Mouse (Mus musculus) lung, postnatal 4 days (tissue): Measurements from ENCODE around the gene Aqp5.

Source experiments
- DNase-seq, 2 experiments: peaks; one replicate each; pipeline ENCODE4 v3.0.0; 2021

Gene Aqp5

DNA sequence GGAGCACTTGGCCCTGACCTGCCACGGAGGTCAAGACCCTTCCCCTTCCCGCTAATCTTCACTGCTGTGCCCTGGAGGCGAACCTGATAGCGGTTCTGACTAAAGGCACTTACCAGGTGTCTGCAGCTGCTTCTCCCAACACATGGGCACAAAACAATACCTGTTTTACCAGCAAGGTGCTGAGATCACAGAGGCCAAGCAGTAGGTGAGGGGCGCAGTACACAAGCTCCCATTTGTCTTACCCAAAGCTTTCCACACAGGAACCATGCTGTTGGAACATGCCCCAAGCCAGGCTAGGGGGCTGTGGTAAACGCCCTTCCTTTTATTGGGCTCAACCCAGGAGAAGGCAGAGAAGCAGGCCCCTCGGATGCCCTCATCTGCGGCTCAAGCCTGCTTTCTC is 7.0 kb downstream of the Aqp5 start:
- DNase-seq, result no peak

- no peak for DNase-seq
Measured at GRCm38 (mm10) chr15:99599245-99600070, 8.9 kb downstream of the Aqp5 start.

DNA sequence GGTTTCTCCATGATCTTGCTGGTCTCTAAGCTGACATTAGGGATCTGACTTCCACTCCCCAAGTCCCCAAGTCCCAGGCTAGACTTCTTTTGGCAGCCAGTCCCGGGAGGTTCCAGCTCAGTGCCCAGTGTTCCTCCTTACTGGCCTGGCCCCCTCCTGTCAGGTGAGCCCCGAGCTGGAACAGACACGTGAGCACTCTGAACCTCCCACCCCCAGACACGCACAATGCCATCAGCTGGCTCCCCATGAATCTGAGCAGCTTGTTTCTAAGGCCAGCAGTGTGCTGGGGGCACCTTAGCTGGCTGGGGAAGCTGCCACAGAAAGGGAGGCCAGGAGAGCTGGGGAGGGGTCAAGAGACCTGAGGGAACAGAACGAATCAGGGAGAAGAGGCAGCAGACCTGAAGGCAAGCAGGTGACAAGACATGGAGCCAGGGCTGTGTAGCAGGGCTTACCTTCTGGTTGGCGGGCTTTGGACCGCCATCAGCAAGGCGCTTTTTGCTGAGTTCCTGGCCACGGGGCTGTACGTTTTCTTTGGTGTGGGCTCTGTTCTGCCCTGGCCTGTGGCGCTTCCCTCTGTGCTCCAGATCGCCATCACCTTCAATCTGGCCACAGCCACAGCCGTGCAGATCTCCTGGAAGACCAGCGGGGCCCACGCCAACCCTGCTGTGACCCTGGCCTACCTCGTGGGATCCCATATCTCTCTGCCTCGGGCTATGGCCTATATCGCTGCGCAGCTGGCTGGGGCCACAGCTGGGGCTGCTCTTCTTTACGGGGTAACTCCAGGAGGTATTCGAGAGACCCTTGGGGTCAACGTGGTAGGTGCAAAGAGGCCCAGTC is 10.6 kb downstream of the Aqp5 start, which contains the start of gene Aqp6:
TSS of gene Aqp6 (plus strand) at position 415 of the 837 bp plus-strand sequence.
- no peak for DNase-seq

- DNase-seq, result no peak
Measured at GRCm38 (mm10) chr15:99601823-99602120, 11.2 kb downstream of the Aqp5 start.

DNA sequence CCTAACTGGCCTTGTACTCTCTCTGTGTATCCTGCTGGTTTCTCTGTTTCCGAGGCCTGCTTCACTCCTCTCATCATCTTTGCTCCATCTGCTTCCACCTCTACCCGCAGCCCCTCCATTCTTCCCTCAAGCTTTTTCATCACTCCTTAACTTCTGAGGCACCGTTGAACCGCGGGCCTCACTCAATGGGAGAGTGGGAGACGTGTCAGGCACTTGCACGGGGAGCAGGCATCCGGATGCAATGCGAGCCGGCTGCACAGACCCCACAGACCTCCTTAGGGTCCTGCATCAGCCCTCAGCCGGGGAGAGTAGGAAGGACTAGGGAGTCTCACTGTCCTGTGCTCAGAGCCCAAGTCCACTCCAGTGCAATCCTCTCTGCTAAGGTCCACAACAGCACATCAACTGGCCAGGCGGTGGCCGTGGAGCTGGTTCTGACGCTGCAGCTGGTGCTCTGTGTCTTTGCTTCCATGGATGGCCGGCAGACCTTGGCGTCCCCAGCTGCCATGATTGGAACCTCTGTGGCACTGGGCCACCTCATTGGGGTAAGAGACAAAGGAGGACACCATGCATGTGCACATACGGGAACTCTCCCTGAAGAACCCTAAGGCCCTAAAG is 11.7 kb downstream of the Aqp5 start:
- DNase-seq, result no peak

DNA sequence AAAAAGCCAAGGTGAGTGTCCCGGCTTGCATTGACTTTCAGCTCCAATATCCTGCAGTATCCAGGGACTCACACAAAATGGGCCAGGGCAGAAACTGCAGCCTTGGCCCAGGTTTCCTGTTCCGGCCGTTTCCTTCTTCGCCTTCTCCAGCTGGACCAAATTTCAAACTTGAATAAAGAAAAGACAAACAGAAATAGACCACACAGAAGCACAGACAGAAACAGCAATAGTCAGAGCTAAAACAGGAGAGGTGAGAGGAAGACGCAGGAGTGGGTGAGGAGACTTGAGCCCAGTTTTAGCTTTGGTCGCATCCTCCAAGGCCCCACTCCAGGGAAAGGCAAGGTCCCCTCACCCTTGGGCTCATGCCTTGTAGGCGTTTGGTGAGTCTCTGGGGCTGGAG is 12.6 kb downstream of the Aqp5 start:
- DNase-seq, result no peak

- no peak for DNase-seq
Measured at GRCm38 (mm10) chr15:99605595-99605994, 15.0 kb downstream of the Aqp5 start.

DNA sequence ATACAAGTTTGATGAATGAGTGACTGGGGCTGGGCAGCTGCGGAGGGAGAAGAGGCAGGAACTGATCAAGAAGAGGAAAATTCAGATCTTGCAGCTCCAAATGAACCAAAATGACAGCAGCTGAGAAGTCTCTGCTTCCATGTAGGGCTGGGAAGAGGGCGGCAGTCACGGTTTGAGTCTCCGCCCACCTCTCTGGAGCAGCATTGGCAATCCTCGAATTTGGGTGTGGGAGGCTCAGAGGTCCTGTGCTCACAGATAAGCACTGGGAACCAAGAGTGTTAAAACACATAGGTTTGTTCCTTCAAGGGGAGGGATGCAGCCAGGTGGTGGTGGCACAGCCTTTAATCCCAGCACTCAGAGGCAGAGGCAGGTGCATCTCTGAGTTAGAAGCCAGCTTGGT is 15.9 kb downstream of the Aqp5 start:
- no peak for DNase-seq

GRCm38 (mm10) chr15:99607388-99608113 is 17.0 kb downstream of the Aqp5 start:
- DNase-seq, result no peak

- no peak for DNase-seq
Measured at GRCm38 (mm10) chr15:99608382-99609125, 18.0 kb downstream of the Aqp5 start.

- DNase-seq, result no peak
Measured at GRCm38 (mm10) chr15:99611563-99611962, 21.0 kb downstream of the Aqp5 start.

- DNase-seq, result peak in 1 of 2 experiments; percentile 65
Measured at GRCm38 (mm10) chr15:99614273-99614672, 23.7 kb downstream of the Aqp5 start.

DNA sequence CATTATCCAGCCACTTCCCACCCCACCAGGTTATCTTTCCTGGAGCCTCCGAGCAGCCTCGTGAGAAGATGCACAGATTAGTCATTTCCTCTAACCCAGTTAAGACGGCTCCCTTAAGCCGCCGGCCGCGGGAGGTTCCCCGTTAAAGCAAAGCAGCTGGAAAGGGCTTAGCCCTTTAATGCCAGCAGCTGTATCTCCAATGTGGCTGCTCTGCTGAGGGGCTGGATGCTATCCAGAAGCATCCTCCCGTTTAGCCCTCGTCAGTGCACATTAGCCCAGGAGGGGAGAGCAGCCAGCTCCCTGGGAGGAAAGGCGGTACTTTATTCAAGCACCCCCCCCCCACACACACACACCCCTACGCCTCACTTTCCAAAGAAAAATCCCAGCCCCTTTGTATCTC is 24.2 kb downstream of the Aqp5 start:
- DNase-seq, result peak; percentile 34 to 72

- DNase-seq, result peak; percentile 44 to 77
Measured at GRCm38 (mm10) chr15:99615246-99615645, 24.7 kb downstream of the Aqp5 start.

GRCm38 (mm10) chr15:99618595-99618994 is 28.0 kb downstream of the Aqp5 start:
- no peak for DNase-seq

DNA sequence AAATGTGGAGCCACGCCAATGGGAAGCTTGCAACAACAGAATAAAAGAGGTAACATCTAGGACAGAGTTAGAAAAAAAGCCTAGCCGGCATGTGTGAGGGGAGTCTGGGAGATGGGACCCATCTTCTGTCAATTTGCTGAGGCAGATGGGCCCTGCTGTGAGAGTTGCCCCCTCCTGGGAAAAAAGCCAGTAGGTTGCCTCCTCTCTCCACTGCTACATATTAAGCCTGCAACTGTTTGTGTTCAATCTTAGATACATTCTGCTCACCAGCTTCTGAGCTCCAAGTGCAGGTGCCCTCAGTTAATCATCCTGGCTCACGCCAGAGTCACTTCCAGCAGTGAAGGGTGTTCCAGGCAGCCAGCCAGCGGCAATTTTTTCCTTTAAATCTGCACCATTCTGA is 29.2 kb downstream of the Aqp5 start:
- DNase-seq, result no peak

DNA sequence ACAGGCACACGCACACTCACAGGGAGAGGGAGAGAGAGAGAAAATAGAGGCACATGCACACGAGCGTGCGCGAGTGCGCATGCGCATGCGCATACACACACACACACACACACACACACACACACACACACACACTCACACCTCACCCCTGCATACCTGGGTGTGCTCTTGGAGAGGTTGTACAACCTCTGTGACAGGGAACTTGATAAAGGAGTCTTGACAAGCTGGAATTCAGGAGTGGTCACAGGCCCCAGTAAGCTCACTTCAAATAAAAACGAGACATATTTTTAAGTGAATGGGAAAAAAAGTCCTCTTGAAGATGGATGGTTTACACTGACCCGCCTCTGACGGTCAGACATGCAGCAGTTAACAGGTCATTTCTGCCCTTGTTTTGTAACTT is 31.5 kb downstream of the Aqp5 start:
- DNase-seq, result no peak

DNA sequence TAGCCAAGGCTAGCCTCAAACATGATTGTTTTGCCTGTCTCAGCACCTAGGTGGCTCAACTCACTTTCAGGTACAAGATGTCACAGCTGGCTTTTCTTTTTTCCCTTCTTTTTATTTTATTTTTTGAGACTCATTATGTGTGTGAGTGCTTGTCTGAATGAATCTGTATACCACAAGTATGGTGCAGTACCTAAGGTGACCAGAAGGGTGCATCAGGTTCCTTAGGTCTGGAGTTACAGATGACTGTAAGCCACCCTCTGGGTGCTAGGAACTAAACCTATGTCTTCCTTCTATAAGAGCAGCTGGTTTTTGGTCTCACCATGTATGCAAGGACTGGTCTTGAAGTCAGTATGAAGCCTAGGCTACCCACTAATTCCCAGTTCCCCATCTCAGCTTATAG is 41.0 kb downstream of the Aqp5 start:
- DNase-seq, result no peak

GRCm38 (mm10) chr15:99634702-99635101 is 44.1 kb downstream of the Aqp5 start:
- DNase-seq, result no peak

- DNase-seq, result no peak
Measured at GRCm38 (mm10) chr15:99637405-99638123, 47.0 kb downstream of the Aqp5 start.

DNA sequence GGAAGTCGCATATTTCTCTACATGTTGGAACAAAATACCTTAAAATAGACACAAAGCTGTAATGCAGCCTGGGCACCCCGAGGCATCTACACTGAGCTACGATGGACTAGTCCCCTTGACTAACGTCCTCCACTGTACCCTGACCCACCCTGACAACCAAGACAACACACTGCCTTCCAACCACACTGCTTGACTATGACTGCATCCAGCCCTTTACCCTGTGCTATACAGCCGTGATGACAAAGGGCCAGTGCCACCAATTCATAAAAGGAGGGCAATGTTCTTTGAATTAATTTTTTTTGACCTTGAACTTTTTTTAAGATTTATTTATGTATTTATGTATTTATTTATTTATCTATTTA is 47.5 kb downstream of the Aqp5 start:
- DNase-seq, result no peak

- no peak for DNase-seq
Measured at GRCm38 (mm10) chr15:99642622-99643021, 52.0 kb downstream of the Aqp5 start.
